Mouse (Mus musculus) cortical plate, adult 2 months (tissue): Measurements from ENCODE around the gene Cdip1. TPM values are rescaled to one million over a fixed set of nuclear protein-coding genes. Genes with fewer than 3 reads are reported as not detected.
"Not testable (repeated sequence)": the region's sequence is repeated elsewhere in the genome, so short reads cannot be mapped to it uniquely, and the experiment has no call there.

Experiments
- H3K27ac ChIP-seq: fragments of 200-500 bp; 2 replicates; pipeline ENCODE4 v1.5.1; 2012; ENCODE audit warnings: low read length, control low read depth, inconsistent platforms; ENCODE audit not compliant: insufficient read depth
- H3K4me1 ChIP-seq: fragments of 200-500 bp; 2 replicates; pipeline ENCODE4 v1.6.1; 2011; ENCODE audit warnings: low read length; ENCODE audit not compliant: control insufficient read depth, insufficient read depth
- H3K4me3 ChIP-seq: fragments of 200-500 bp; 2 replicates; pipeline ENCODE4 v1.5.1; 2011; ENCODE audit warnings: mild to moderate bottlenecking, low read length, control low read depth; ENCODE audit not compliant: insufficient read depth
- CTCF ChIP-seq: fragments of 200-500 bp; IDR thresholded peaks from 2 replicates; pipeline ENCODE4 v1.5.1; 2011; ENCODE audit warnings: mild to moderate bottlenecking, control low read depth, low read length; ENCODE audit not compliant: insufficient read depth; ENCODE audit errors: extremely low read depth
- POLR2A ChIP-seq: fragments of 200-500 bp; IDR thresholded peaks from 2 replicates; pipeline ENCODE4 v1.6.1; 2011; ENCODE audit warnings: mild to moderate bottlenecking, low read length, control low read depth; ENCODE audit not compliant: insufficient read depth; ENCODE audit errors: extremely low read depth
- polyA plus RNA-seq: library from polyadenylated mRNA; depleted of rRNA; stranded (reverse); fragments of >200 nt; gene quantifications from 2 replicates; pipeline ENCODE4 v1.2.3, GENCODE M21; 2012; rRNA removed

The Cdip1 gene
- 203 and 214 TPM in 2 replicates for polyA plus RNA-seq

DNA sequence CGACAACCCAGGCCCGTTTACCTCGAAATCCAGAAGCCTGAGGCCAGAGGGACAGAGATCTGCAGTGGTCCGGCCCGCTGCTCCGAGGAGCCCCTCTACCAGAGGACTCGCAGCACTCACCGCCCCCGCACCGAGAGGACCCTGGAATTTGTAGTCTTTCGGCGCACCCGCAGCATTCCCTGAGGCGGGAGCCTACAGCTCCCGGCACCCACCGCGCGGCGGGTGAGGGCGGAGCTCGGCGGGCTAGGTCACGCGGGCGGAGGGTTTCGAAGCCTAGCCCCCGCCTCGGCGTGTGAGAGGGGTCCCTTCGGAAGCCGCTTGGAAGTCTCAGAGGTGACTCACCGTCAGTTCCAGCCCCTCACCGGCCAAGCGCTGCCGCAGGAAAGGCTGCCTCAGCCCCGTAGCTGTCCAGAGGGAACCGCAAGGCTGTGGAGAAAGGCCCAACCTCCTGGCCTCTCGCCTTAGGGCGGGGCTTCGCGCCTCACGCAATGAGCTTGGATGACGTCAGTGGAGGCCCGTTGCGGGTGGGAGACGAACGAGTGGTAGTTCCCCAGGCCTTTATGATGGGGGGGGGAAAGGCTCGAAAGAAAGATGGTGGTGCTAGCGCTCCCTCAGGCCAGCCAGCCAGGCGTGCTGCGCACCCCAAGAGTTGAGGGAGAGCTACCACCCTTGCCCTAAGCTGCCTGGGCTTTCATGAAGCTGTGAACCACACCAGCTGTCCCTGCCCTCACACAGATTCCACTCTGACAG lies at the start of gene Cdip1:
Cdip1 (minus strand) TSS at position 483 of the 750 bp plus-strand sequence.
- H3K4me1 ChIP-seq = peaks cover 13% of the 10 kb centered on the region
- peak; percentile 81 for TF ChIP-seq POLR2A
- no peak for TF ChIP-seq CTCF
- H3K4me3 ChIP-seq = peak within 1 kb of the TSS; percentile 87
- peak within 1 kb of the TSS; percentile 93 for H3K27ac ChIP-seq

DNA sequence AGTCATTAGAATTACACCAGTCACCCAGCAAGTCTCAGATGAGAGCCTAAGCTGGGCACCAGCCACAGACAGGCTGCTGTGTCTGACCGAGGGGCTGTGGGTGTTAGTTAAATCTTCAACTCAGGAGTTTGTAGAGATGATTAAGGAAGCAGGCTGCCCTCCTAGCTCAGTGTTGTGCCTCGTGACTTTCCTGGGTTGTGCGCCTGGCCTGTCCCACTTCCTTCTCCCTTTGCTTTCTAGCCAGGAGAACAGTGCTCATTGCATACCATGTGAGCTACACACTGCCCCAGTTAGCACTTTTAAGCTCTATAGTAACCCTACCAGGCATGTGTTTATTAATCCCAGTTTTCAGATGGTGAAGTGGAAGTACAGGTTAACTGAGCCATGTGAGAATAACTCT lies 49.5 kb upstream of the Cdip1 start:
- peaks cover 2% of the 10 kb centered on the region; the same call in 1 of the 2 replicates for H3K4me1 ChIP-seq
- no peak overlapping the region for H3K27ac ChIP-seq
- no peak overlapping the region for H3K4me3 ChIP-seq
- TF ChIP-seq CTCF (no peak), POLR2A (no peak)

DNA sequence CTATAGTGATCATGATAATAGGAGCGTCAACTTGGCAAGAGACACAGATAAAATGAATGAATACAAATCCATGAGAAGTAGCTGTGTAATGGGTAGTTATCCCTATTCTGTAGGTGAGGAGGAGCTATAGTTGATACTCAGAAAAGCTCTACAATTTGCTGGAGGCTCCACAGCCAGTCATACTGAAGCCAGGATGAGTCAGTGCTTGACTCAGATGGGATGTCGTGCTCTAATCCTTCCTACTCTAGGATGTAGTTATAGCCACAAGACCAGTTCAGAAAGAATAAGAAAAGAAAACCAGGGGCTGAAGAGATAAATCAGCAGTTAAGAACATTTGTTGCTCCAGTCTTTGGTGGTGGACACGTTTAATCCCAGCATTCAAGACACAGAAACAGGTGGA lies 47.5 kb upstream of the Cdip1 start:
- TF ChIP-seq POLR2A = no peak
- no peak for TF ChIP-seq CTCF
- H3K4me3 ChIP-seq = no peak overlapping the region
- no peak overlapping the region for H3K27ac ChIP-seq
- H3K4me1 ChIP-seq = peaks cover 2% of the 10 kb centered on the region; the same call in 1 of the 2 replicates

DNA sequence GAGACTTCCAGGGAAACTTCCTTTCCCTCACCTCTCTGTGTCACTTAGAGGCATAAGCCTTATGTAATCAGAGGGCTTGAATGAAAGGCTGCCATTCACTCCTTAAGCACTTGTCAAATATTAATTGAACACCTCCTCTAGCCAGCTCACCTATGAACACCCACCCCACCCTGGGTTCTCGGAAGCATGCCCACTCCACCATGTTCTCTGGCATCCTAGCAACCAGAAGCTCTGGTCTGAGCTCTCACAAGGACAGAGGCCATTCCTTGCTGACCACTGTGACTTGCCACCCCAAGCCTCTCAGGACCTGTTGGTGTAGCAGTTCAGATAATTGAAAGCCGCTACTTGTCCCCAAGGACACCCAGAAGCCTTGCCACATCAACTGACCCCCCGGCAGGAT lies 45.1 kb upstream of the Cdip1 start, which contains the start of gene 4930562C15Rik:
4930562C15Rik (plus strand) TSS at position 226 of the 400 bp plus-strand sequence.
- no peaks in the 10 kb centered on the region for H3K4me1 ChIP-seq
- no peak within 1 kb of the TSS for H3K27ac ChIP-seq
- H3K4me3 ChIP-seq = no peak within 1 kb of the TSS
- TF ChIP-seq POLR2A (no peak), CTCF (no peak)

- Histone ChIP-seq H3K4me1 (no peaks in the 10 kb centered on the region), H3K4me3 (no peak overlapping the region), H3K27ac (no peak overlapping the region)
- no peak for TF ChIP-seq POLR2A
- no peak for TF ChIP-seq CTCF
These were observed 43.8 kb upstream of the Cdip1 start for GRCm38 (mm10) chr16:4833858-4834257.

DNA sequence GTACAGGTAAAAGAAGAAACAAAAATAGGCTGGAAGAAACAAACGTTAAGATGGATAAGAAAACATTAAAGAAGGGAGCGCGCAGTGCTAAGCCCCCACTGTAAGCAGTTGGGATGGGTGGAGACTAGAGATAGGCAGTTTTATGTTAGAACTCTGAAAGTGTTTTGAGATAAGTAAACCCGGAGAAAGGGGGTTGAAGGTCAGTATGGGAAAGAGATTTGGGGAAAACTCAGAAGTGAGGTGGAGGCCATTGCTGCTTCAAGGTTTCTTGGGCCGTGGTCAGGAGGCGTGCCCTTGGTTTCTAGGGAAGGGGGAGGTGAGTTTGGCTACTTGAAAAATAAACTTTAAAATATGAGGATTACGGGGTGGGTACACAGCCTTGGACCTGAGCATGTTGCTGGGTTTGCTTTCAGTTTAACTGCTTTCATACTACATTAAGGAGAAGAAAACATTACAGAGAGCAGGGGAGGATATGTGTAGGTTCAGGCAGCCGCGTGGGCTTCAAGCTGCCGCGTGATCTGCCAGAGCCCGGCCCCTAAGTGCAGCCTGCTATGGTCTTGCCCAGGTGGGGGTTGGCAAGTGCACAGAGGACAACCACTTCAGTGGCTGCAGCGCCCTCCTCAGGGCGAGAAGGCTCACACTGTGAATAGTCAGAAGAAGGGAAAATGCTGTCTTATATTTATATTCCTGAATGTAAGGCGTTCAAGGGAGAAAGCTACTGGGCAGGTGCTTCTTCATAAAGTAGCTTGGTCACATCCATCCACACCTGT lies 41.7 kb upstream of the Cdip1 start:
- no peak for TF ChIP-seq POLR2A
- no peak for TF ChIP-seq CTCF

DNA sequence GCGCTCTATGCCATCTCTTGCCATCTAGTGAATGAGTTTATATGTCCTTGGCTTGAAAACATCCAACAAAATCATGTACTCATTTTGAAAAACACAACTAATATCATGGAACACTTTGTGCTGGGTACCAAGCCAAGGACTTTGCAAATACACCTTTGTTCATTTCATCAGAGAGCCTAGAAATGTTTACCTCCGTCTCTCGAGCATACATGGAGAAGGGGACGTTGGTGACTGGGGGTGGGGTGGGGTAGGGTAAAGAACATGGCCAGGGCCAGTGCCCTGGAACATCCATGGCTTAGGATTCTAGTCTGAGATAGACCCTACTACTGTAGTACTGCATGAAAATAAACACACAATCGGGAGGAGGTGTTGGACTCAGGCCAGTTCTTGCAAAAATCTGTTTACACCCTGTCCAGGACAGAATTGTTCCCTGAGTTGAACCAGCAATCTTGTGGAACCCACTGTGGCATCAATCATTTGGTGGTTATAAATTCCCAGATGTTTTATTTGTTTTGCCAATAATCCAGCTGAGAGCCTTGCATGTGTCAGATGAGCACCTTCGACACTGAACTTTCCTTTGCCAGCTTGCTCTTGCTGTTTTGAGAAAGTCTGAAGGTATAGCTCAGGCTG lies 39.3 kb upstream of the Cdip1 start:
- TF ChIP-seq POLR2A (no peak), CTCF (no peak)
- Histone ChIP-seq H3K4me1 (no peaks in the 10 kb centered on the region), H3K4me3 (no peak overlapping the region), H3K27ac (no peak overlapping the region)

More for the DNA sequence above, 41.7 kb upstream of the Cdip1 start:
- Histone ChIP-seq H3K27ac (no peak overlapping the region), H3K4me3 (no peak overlapping the region), H3K4me1 (no peaks in the 10 kb centered on the region)

DNA sequence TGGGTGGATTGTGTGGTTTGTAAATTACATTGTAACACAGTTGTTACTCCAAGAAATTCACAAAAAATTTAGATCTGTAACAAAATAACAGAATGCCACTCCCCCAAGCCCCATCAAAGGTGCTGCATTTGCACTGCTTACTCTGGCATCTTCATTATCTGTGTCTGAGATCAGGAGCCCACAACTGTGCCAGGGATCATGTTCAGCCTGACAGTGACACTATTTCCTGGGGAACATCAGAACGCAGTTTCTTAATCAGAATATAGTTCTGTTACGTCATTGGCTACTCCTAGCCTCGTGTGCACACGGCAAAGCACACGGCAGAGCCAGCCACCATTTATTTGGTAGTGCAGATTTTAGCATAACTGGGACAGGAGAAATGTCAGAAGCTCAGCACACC lies 37.5 kb upstream of the Cdip1 start:
- Histone ChIP-seq H3K4me1 (no peaks in the 10 kb centered on the region), H3K27ac (no peak overlapping the region), H3K4me3 (no peak overlapping the region)
- TF ChIP-seq POLR2A (no peak), CTCF (no peak)

- not testable (repeated sequence) for H3K27ac ChIP-seq, H3K4me1 ChIP-seq, H3K4me3 ChIP-seq
These were observed 34.4 kb upstream of the Cdip1 start for GRCm38 (mm10) chr16:4824466-4824865.
